Mouse (Mus musculus): ENCODE results near the gene Cacfd1. TPM values are rescaled to one million over a fixed set of nuclear protein-coding genes. Genes with fewer than 3 reads are reported as not detected.

Gene Cacfd1
- total RNA-seq (2021): 10 to 100 TPM; 29.0 to 36.7 TPM

GRCm38 (mm10) chr2:27009714-27010244, at the start of gene Cacfd1:
Gene Cacfd1 (plus strand): TSS chr2:27009926.
- intact Hi-C loops (cut with DNase I): loop anchor here (5.0 kb wide), 1 partner anchor 77 kb away; the partner anchor contains the start of genes Stkld1 and Surf4
- peak; percentile 92 to 93 for DNase-seq

GRCm38 (mm10) chr2:26960756-26961155, 49.0 kb upstream of the Cacfd1 start:
- DNase-seq: no peak
- intact Hi-C loops (cut with DNase I): no loop called here

GRCm38 (mm10) chr2:26963923-26964723, 45.6 kb upstream of the Cacfd1 start, which contains the start of gene Rexo4:
Gene Rexo4 (minus strand): TSS chr2:26964386.
- intact Hi-C loops (cut with DNase I): loop anchor here (2.0 kb wide), 1 partner anchor 31 kb away; the partner anchor contains the start of gene Surf4
- DNase-seq: peak; percentile 95 to 96

- intact Hi-C loops (cut with DNase I): no loop called here
Measured at GRCm38 (mm10) chr2:26964724-26965370, 44.9 kb upstream of the Cacfd1 start.

GRCm38 (mm10) chr2:26967262-26967661, 42.5 kb upstream of the Cacfd1 start:
- intact Hi-C loops (cut with DNase I): no loop called here
- no peak for DNase-seq

More at GRCm38 (mm10) chr2:26964724-26965370, 44.9 kb upstream of the Cacfd1 start:
- no peak for DNase-seq

- intact Hi-C loops (cut with DNase I): no loop called here
Measured at GRCm38 (mm10) chr2:26973116-26973515, 36.6 kb upstream of the Cacfd1 start, which contains the start of gene Adamts13. Gene Adamts13 (plus strand): TSS chr2:26973416.

GRCm38 (mm10) chr2:26973960-26974359, 35.8 kb upstream of the Cacfd1 start:
- intact Hi-C loops (cut with DNase I): no loop called here
- no peak for DNase-seq

More at GRCm38 (mm10) chr2:26973116-26973515, 36.6 kb upstream of the Cacfd1 start, which contains the start of gene Adamts13:
- DNase-seq: no peak

GRCm38 (mm10) chr2:26980361-26980760, 29.4 kb upstream of the Cacfd1 start:
- intact Hi-C loops (cut with DNase I): no loop called here

GRCm38 (mm10) chr2:26984179-26984578, 25.5 kb upstream of the Cacfd1 start:
- intact Hi-C loops (cut with DNase I): no loop called here
- no peak for DNase-seq

More at GRCm38 (mm10) chr2:26980361-26980760, 29.4 kb upstream of the Cacfd1 start:
- DNase-seq: no peak

- DNase-seq: no peak
- intact Hi-C loops (cut with DNase I): no loop called here
Measured at GRCm38 (mm10) chr2:26984640-26985039, 25.1 kb upstream of the Cacfd1 start.

GRCm38 (mm10) chr2:26993936-26994335, 15.8 kb upstream of the Cacfd1 start:
- no peak for DNase-seq
- intact Hi-C loops (cut with DNase I): no loop called here

GRCm38 (mm10) chr2:26997498-26997897, 12.2 kb upstream of the Cacfd1 start:
- no peak for DNase-seq
- intact Hi-C loops (cut with DNase I): no loop called here

GRCm38 (mm10) chr2:26997993-26998392, 11.7 kb upstream of the Cacfd1 start:
- intact Hi-C loops (cut with DNase I): no loop called here

GRCm38 (mm10) chr2:27006255-27006654, 3.5 kb upstream of the Cacfd1 start:
- intact Hi-C loops (cut with DNase I): loop anchor here (5.0 kb wide), 1 partner anchor 74 kb away; the partner anchor contains the start of genes Stkld1 and Surf4

More at GRCm38 (mm10) chr2:26997993-26998392, 11.7 kb upstream of the Cacfd1 start:
- DNase-seq: no peak

GRCm38 (mm10) chr2:27007701-27008100, 2.0 kb upstream of the Cacfd1 start:
- DNase-seq: no peak
- intact Hi-C loops (cut with DNase I): loop anchor here (5.0 kb wide), 1 partner anchor 75 kb away; the partner anchor contains the start of genes Stkld1 and Surf4

More at GRCm38 (mm10) chr2:27006255-27006654, 3.5 kb upstream of the Cacfd1 start:
- no peak for DNase-seq

- intact Hi-C loops (cut with DNase I): loop anchor here (1.0 kb wide), 2 partner anchors 20 to 219 kb away; no protein-coding TSS in a partner anchor
- DNase-seq: peak; percentile 68 to 86
Measured at GRCm38 (mm10) chr2:27017802-27018201, 8.1 kb downstream of the Cacfd1 start.

GRCm38 (mm10) chr2:27019530-27019929, 9.8 kb downstream of the Cacfd1 start:
- DNase-seq: no peak
- intact Hi-C loops (cut with DNase I): no loop called here

- intact Hi-C loops (cut with DNase I): no loop called here
- no peak for DNase-seq
Measured at GRCm38 (mm10) chr2:27021103-27021502, 11.4 kb downstream of the Cacfd1 start.

- intact Hi-C loops (cut with DNase I): no loop called here
- no peak for DNase-seq
Measured at GRCm38 (mm10) chr2:27022612-27023011, 12.9 kb downstream of the Cacfd1 start.

GRCm38 (mm10) chr2:27024136-27024535, 14.4 kb downstream of the Cacfd1 start:
- DNase-seq: no peak
- intact Hi-C loops (cut with DNase I): no loop called here

GRCm38 (mm10) chr2:27025545-27025944, 15.8 kb downstream of the Cacfd1 start:
- intact Hi-C loops (cut with DNase I): no loop called here
- no peak for DNase-seq

All from heart, postnatal 10 days (tissue).